Mouse (Mus musculus) cerebellum, postnatal 4 days (tissue): ENCODE data around the gene Rps12-ps3.
A peak's percentile ranks its signal among the peaks of the same experiment; 100 is the strongest.

Experiments
- DNase-seq, 2 experiments: peaks; one replicate each; pipeline ENCODE4 v3.0.0; 2022; ENCODE audit warnings: low spot score in 2 of 2, mixed read lengths in 1 of 2

Gene Rps12-ps3

DNA sequence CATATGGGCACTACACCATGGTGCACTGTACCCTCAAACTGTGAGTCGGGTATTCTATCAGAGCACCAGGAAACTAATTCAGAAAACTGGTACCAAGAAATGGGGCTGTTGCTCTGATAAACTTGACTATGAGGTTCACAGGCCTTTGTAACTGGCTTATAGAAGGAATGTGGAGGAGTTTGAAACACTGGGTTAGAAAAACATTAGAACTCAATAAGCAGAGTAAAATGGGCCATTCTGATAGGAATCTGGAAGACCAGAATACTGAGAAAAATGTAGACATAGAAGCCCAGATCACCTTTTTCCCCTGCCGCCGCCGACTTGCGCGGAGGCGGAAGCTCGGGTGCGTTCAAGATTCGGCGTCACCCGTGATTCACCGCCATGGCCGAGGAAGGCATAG is at the start of gene Rps12-ps3:
TSS of gene Rps12-ps3 (plus strand) at position 301 of the 400 bp plus-strand sequence.
- no peak for DNase-seq

DNA sequence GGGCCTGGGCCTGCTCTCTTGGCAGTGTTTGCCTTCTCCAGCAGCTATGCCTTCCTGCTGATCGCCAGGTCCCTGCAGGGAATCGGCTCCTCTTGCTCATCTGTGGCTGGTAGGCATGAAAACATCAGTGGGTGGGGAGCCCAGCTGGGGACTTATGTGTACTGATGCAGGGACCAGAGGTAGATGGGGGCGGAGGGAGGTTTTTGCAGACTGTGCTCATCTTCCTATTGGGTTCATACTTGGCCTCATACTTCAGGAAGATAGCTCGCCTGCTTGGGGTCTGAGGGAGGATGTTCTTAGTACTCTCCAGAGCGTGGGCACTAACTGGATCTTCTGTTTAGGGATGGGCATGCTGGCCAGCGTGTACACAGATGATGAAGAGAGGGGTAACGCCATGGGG is 48.9 kb upstream of the Rps12-ps3 start:
- no peak for DNase-seq

DNA sequence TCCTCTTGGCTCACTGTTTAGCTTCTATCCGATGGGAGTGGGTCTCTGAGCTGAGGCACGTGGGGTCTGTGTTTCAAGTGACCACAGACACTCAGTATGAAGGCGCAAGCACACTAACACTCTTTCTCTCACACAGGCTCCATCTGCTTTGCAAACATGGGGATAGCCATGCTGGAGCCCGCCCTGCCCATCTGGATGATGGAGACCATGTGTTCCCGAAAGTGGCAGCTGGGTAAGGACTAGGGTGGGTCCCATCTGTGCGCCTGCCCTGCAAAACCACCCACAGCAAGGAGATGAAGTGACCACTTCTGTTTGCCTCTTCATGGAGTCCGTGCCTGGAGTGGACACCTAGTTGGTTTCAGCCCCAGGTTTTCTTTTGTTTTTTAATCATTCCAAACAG is 45.7 kb upstream of the Rps12-ps3 start:
- no peak for DNase-seq

DNA sequence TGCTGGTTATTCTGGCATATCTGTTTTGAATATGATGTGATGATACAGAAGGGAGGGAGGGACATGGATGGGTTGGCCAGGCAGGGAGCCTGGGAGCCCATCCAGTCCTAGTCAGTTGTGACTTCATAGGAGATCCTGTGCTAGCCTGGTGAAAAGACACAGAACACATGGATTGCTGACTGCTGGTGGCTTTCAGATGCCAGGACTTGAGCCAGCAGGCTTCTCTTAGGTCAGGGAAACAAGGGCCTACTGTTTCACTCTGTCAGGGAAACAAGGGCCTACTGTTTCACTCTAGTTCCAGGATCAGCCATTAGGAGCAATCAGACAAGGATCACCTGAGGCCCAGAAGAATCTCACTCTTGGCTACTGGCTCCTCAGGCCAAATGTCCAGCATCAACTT is 41.2 kb upstream of the Rps12-ps3 start:
- DNase-seq: no peak

DNA sequence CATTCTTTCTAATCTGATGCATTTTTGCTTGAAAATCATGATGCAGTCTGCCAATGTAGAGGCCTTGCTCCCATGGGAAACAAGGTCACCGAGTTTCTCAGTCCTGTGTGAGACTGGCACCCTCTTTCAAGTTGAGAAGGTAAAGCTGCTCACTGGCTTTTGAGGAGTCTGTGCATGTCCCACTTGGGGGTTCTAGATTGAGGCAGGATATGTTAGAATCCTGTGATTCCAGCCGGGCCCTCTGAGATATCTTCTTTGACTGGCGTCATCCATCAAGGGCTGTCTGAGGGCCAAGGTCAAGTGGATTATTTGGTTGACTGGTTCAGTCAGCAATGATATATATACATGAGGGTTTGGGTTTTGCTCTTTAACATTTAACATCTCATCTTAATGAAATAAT is 40.1 kb upstream of the Rps12-ps3 start:
- DNase-seq: no peak

GRCm38 (mm10) chr19:59289042-59289441 is 33.0 kb upstream of the Rps12-ps3 start:
- DNase-seq: no peak

- no peak for DNase-seq
Observed at GRCm38 (mm10) chr19:59289811-59290210, 32.3 kb upstream of the Rps12-ps3 start.

DNA sequence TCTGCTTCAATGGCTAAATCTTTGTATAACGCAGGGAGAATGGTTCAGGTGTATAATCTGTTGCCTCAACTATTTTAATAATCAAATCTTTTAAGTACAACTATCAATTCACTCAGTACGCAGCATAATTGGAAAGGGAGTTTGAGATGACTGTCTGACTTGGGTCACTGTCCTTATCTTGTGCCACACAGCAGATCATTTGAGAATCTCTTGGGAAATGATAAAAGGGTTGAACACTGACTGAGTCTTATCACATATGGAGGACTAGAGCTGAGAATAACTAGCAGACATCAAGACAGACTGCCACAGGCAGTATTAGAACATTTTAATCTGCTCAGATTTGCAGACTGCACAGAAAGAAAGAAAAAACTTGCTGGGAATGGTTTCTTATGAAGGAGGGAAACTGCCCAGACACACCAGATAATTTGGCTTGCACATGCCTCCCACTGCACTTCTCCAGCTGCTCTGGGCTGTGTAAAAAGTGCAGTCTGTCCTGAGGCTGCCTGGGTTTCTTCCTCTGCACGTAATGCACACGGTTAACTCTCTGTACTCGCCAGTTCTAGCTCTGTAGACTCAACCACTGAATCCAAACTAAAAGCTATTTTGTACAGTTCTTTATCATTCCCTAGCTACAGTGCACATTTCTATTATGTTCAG is 29.8 kb upstream of the Rps12-ps3 start:
- DNase-seq: no peak

DNA sequence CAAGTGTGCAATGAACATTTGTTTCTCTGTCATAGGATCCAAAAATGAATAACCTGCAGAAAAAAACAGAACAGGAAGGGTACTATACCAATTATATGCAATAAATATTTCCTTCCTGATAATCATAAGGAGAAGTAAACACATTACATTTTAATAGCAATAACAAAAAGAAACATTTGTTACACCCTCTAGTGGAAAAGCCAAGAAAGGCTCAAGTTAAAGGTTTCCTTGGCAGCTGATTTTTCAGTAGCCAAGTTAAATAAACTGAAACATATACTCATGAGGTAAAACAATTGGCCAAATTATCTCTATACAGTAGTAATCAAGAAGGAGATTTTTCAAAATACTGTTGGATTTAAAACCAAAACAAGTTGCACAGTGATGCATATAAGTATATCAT is 6.8 kb upstream of the Rps12-ps3 start:
- DNase-seq: no peak

GRCm38 (mm10) chr19:59316571-59316970 is 5.5 kb upstream of the Rps12-ps3 start:
- peak in 1 of 2 experiments; percentile 9 for DNase-seq

GRCm38 (mm10) chr19:59330816-59331225 is 8.7 kb downstream of the Rps12-ps3 start:
- no peak for DNase-seq

GRCm38 (mm10) chr19:59336655-59337054 is 14.6 kb downstream of the Rps12-ps3 start:
- no peak for DNase-seq

GRCm38 (mm10) chr19:59337872-59338681 is 16.0 kb downstream of the Rps12-ps3 start:
- no peak for DNase-seq

DNA sequence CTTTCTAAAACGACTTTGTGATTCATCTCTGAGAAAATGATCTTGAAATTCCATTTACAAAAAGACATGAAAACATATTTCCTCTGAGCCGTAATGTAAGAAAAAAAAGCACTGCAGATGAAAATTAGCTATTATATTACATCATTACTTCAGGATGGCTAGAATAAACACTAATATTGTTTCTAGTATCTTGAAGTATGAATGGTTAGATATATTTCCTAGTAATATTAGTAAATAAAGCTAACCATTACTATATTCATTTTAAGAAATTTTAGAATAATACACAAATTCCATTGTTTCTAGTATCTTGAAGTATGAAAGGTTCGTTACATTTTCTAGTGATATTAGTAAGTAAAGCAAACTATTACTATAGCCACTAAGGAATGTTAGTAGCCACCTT is 17.8 kb downstream of the Rps12-ps3 start:
- no peak for DNase-seq

DNA sequence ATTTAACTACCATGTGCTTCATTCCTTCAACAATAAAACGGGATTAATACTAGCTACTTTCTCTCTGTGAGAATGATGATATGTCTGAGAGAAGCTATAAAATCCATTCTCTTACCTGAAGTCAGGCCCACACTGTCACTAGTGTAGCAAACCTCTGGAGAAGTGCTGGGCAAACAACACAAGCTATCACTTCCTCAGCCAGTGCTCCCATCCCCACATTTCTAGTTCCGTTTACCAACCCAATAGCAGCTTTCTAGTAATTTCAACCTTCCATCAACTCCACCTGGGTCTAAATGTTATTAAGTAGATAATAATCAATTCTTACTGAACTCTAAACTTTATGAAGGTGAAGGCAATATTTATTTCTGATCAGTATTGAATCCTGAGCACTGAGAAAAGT is 20.9 kb downstream of the Rps12-ps3 start:
- no peak for DNase-seq

DNA sequence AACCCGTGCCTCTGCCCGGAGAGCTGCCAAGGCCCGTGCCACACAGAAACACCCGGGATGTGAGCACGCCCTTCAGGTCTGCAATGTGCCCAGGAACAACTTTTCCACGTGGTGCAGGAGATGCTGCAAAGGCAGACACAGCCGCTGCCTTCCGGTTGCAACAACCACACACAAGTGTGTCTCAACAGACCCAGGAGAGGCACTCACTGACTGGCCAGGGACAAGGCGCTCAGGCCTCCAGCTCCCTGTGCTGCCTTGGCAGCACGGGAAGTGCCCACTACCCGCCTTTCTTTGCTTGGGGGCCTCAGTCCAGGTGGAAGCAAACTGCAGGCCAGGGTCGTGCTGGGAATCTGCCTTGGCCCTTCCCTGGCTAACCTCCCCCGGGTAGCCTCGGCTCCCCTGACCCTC is 22.2 kb downstream of the Rps12-ps3 start:
- peak in 1 of 2 experiments; percentile 15 for DNase-seq

DNA sequence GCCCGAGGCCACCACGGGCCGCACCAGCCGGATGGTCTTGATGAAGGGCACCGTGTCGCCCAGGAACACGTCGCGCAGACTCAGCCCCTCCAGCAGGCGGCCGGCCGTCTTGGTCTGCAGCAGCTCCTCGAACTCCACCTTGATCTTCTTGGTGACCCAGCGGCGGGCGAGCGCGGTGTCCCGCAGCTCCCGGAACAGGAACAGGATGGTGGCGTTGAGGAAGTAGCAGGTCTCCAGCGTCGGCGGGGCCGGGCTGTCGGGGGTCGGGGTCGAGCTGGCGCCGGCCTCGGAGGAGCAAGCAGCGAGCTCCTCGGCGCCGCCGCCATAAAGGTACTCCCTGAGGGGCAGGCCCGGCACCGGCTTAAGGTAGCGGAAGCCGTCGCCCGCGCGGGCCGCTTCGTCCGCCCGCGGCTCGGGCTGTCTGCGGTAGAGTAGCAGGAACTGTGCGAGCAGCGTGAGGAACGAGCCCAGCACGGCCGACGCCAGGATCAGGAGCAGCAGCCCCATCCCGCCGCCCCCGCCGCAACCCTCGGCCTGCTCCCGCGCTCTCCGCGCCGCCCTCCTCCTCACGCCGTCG is 23.1 kb downstream of the Rps12-ps3 start:
- peak in 1 of 2 experiments; percentile 31 for DNase-seq

- peak; percentile 76 to 90 for DNase-seq
Observed at GRCm38 (mm10) chr19:59345658-59346283, 23.7 kb downstream of the Rps12-ps3 start, which contains the start of gene Pdzd8. Gene Pdzd8 (minus strand): TSS chr19:59345780.

- DNase-seq: no peak
Observed at GRCm38 (mm10) chr19:59346325-59346724, 24.2 kb downstream of the Rps12-ps3 start.

GRCm38 (mm10) chr19:59349329-59349960 is 27.4 kb downstream of the Rps12-ps3 start:
- DNase-seq: no peak

DNA sequence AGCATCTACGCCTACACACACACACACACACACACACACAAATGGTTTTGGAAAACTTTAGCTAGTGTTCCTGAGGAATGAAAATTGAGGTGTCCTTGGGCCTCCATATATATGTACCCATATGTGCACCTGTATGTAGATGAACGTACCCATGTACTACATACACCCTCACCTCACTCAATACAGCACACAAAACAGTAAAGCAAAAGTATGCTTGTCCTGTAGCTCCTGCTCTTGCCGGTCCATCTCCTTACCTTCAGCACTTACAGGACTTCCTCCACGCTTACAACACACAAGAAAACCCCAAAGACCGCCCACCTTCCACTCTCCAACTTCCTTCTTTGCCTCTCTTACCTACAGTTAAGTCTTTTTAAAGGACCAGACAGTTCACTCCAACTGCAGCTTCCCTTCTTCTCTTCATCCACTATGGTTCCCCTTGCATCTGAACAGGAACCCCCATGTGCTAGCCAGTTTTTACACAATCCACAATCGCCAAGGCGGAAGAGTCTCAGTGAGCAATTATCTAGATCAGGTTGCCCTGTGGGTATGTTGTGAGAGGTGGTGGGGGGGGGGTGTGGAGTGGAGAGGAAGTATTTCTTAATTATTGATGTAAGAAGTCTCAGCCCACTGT is 28.3 kb downstream of the Rps12-ps3 start:
- DNase-seq: no peak
